Mouse (Mus musculus) gastrocnemius, adult 2 months (tissue): ENCODE data around the gene 2610528A11Rik. TPM values are rescaled to one million over a fixed set of nuclear protein-coding genes. Genes with fewer than 3 reads are reported as not detected.

Experiments used
- DNase-seq: peaks from one replicate; pipeline ENCODE4 v3.0.0; 2022
- H3K27ac ChIP-seq: fragments of 200-600 bp; 2 replicates; pipeline ENCODE4 v1.8.1; 2022; ENCODE audit warnings: mild to moderate bottlenecking
- H3K4me3 ChIP-seq: fragments of 200-600 bp; 2 replicates; pipeline ENCODE4 v1.8.1; 2022; ENCODE audit warnings: mild to moderate bottlenecking, moderate library complexity
- CTCF ChIP-seq: fragments of 200-600 bp; IDR thresholded peaks from 2 replicates; pipeline ENCODE4 v1.8.1; 2022; ENCODE audit warnings: antibody characterized with exemption, mild to moderate bottlenecking, moderate library complexity
- intact Hi-C: fragments of 180-260 bp; cut with DNase I; formaldehyde crosslinking; loops from one replicate; pipeline ENCODE4 v1.15.1; 2025
- total RNA-seq, 2 experiments: library from RNA; stranded (reverse); gene quantifications; 2 replicates each; pipeline ENCODE4 v1.2.3; 2021

2610528A11Rik gene
- total RNA-seq, 2 experiments from 2014 or later = 0.48 to 0.92 TPM

DNA sequence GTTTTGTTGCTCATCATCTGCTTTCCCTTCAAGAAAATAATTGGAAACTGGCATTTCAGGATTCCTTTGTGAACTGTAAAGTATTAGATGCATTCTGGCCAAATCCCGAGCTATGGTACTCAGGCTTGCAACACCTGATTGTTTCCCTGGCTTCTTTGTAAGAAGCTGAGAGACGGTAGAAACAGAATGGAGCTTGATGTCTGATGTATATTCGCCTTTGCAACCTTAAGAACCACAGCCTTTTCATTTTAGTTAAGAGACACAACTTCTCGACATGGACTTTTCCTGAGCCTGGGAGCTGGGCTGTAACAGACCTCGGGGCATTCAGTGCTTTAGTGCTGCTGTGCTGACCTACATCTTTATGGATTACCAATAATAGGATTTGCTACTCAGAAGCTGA, 46.2 kb downstream of the 2610528A11Rik start, which contains the start of gene Lrit2:
Gene Lrit2, plus strand, starts transcription at position 301 of the 400 bp plus-strand sequence.
- intact Hi-C loops = no loop called here

DNA sequence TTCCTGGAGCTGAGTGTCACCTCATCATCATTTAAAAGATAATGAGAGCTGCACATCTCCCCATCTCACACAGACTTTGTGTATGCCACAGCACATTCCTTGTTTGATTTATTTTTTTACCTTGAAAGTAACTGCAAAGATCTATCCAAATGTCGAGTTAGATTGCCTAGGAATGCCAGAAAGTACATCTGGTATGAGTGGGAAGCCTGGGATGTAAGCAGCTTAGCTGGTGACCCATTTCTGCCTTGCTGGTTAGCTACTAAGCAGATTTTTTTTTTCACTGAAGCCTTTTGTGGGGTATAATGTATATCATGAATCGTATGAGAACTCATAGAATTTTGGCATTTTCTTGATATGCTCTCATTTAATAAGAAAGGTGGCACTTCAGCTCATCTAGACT, 47.2 kb downstream of the 2610528A11Rik start:
- no peak overlapping the region for H3K27ac ChIP-seq
- no peak for TF ChIP-seq CTCF
- intact Hi-C loops = no loop called here
- no peak for DNase-seq
- no peak overlapping the region for H3K4me3 ChIP-seq

More for the DNA sequence above, 46.2 kb downstream of the 2610528A11Rik start, which contains the start of gene Lrit2:
- no peak for DNase-seq
- no peak for TF ChIP-seq CTCF
- Histone ChIP-seq H3K4me3 (no peak within 1 kb of the TSS), H3K27ac (no peak within 1 kb of the TSS)

DNA sequence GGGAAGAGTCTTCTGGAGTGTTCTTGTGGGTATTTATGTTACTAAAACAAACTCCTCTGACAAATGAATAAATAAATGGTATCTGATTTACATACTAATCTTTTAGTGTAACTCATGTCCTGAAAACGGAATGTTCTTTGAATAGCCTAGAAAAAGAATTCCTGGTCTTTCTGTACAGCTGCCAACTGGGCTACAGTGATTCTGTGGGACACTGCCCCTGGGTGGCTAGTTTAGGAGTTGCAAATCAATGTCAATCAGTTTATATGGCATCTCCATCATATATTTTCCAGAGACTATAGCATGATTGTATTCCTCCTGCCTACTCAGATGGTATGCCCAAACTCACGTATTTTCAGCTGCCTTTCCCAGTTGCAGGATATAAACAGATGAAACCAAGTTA, 49.0 kb downstream of the 2610528A11Rik start:
- DNase-seq = no peak
- Histone ChIP-seq H3K27ac (no peak overlapping the region), H3K4me3 (no peak overlapping the region)
- intact Hi-C loops = no loop called here
- TF ChIP-seq CTCF = no peak

Other genes starting within 250 kb of the 2610528A11Rik start
- 10 to 100 TPM; 57.2 to 63.8 TPM for gene Ccser2, start 145.2 kb downstream of the 2610528A11Rik start, total RNA-seq
- gene Rgr, start 65.1 kb downstream of the 2610528A11Rik start, total RNA-seq = not detected
- gene Lrit1, start 59.2 kb downstream of the 2610528A11Rik start, total RNA-seq = not detected
- gene Lrit2, start 46.1 kb downstream of the 2610528A11Rik start, total RNA-seq = not detected
- gene Cdhr1, start 15.7 kb downstream of the 2610528A11Rik start, total RNA-seq = not detected
- gene Ghitm, start 21.2 kb upstream of the 2610528A11Rik start, total RNA-seq = 100 to 1,000 TPM; 416 to 464 TPM